Mouse (Mus musculus) limb, embryonic 10.5 days (tissue): Measurements from ENCODE around the gene Rere. TPM values are rescaled to one million over a fixed set of nuclear protein-coding genes. Genes with fewer than 3 reads are reported as not detected.
A peak's percentile ranks its signal among the peaks of the same experiment; 100 is the strongest.

ENCODE experiments used
- DNase-seq: peaks from one replicate; pipeline ENCODE4 v3.0.0-alpha.2; 2017; ENCODE audit warnings: low spot score
- H3K27ac ChIP-seq: fragments of 300-500 bp; sonication (generic); 2 replicates; pipeline ENCODE4 v1.5.1; 2016; ENCODE audit warnings: mild to moderate bottlenecking
- H3K27me3 ChIP-seq: fragments of 300-500 bp; sonication (generic); 2 replicates; pipeline ENCODE4 v1.6.1; 2016; ENCODE audit warnings: low read depth, mild to moderate bottlenecking; ENCODE audit not compliant: poor library complexity, severe bottlenecking
- H3K36me3 ChIP-seq: fragments of 300-500 bp; sonication (generic); 2 replicates; pipeline ENCODE4 v1.6.1; 2016; ENCODE audit warnings: mild to moderate bottlenecking, moderate library complexity
- H3K4me1 ChIP-seq: fragments of 300-500 bp; sonication (generic); 2 replicates; pipeline ENCODE4 v1.6.1; 2016
- H3K4me3 ChIP-seq: fragments of 300-500 bp; sonication (generic); 2 replicates; pipeline ENCODE4 v1.5.1; 2016; ENCODE audit warnings: mild to moderate bottlenecking, moderate library complexity
- H3K9me3 ChIP-seq: fragments of 300-500 bp; sonication (generic); replicated peaks from 2 replicates; pipeline ENCODE4 v1.6.1; 2016; ENCODE audit warnings: mild to moderate bottlenecking
- WGBS: fragments of 180-500 bp; shearing (Covaris S2); methylation state at CpG from one replicate; pipeline ENCODE4 v1.1.7; 2016; 5-methylcytosine and 5-hydroxymethylcytosine counted together
- polyA plus RNA-seq: library from polyadenylated mRNA; unstranded; fragments of >200 nt; fragmentation: Nextera tagmentation; extraction: Ambion mirVana; gene quantifications from 2 replicates; pipeline ENCODE4 v1.2.1, GENCODE M21; 2016

Rere gene
- polyA plus RNA-seq = 34.0 and 40.3 TPM in 2 replicates

DNA sequence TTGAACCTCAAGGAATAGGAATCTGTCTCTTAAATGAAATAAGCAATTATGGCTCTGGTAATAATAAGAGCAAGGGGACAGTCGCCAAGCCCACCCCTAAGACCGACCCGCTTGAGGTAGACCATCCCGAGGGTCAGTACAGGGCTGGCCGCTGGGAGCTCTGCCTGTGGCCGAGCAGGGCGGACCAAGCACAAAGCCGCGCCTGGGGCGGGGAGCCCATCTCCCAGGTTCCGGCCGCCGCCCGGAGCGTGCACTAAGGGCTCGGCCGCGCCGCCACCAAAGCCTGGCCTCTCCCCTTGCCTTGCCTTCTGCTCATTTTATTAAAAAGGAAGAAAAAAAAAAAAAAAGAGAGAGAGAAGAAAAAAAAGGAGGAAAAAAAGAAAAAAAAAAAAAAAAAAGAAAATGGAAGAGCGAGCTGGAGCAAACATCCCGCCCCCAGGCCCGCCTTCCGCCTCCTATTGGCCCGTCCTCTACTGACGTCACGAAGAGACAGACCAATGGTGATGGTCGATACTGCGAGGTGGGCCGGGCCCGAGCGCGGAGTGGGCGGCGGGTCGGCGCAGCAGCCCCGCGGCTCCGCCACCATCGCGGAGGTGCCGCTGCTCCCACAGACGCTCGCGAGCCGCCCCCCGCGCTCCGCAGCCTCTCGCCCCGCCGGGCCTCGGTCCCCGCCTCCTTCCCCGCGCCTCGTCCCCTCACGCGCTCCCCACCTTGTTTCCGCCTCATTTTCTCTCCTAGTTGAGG lies at the start of gene Rere:
Gene Rere, plus strand, starts transcription at position 629 of the 744 bp plus-strand sequence.
- H3K27me3 ChIP-seq = no peaks in the 10 kb centered on the region
- WGBS = under 1% methylated on average over 59 of the region's 60 CpGs
- peak within 1 kb of the TSS; percentile 98 for H3K27ac ChIP-seq
- peak; percentile 100 for DNase-seq
- H3K9me3 ChIP-seq = no peaks in the 10 kb centered on the region
- H3K4me1 ChIP-seq = peaks cover 32% of the 10 kb centered on the region
- H3K4me3 ChIP-seq = peak within 1 kb of the TSS; percentile 100
- H3K36me3 ChIP-seq = no peaks in the 10 kb centered on the region

GRCm38 (mm10) chr4:150231871-150232270 lies 49.6 kb upstream of the Rere start:
- Histone ChIP-seq H3K27ac (peak overlapping the region; percentile 54; the same call in 1 of the 2 replicates), H3K36me3 (no peaks in the 10 kb centered on the region), H3K9me3 (no peaks in the 10 kb centered on the region), H3K4me3 (no peak overlapping the region), H3K27me3 (no peaks in the 10 kb centered on the region), H3K4me1 (peaks cover 69% of the 10 kb centered on the region)
- DNase-seq = no peak
- 47% methylated on average over 8 of the region's 8 CpGs for WGBS

- Histone ChIP-seq H3K27ac (peak overlapping the region; percentile 75), H3K4me1 (peaks cover 67% of the 10 kb centered on the region)
- 35% methylated on average over 8 of the region's 8 CpGs for WGBS
Measured at GRCm38 (mm10) chr4:150234599-150235327, 46.7 kb upstream of the Rere start.

DNA sequence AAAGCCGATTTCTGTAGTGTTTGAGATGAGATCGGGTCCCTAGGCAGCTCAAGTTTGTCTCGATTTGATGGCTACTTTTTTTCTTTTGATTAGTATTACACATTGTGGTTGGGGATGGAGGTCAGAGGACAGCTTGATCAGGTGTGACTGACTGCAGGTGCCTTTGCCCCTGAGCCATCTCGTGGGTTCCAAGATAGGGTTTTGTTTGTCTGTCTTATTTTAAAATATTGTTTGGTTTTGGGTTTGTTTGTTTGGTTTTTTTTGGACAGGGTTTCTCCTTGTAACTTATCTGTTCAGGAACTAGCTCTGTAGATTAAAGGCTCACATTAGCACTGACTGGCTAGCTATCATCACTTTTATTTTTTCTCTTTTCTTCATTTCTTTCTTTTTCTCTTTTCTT lies 45.9 kb upstream of the Rere start:
- Histone ChIP-seq H3K27me3 (no peaks in the 10 kb centered on the region), H3K36me3 (peaks cover 20% of the 10 kb centered on the region), H3K27ac (peak overlapping the region; percentile 99), H3K9me3 (no peaks in the 10 kb centered on the region), H3K4me1 (peaks cover 67% of the 10 kb centered on the region), H3K4me3 (no peak overlapping the region)
- WGBS = 79% methylated on average over 4 of the region's 4 CpGs
- no peak for DNase-seq

More at GRCm38 (mm10) chr4:150234599-150235327, 46.7 kb upstream of the Rere start:
- H3K27me3 ChIP-seq = no peaks in the 10 kb centered on the region
- peaks cover 12% of the 10 kb centered on the region for H3K36me3 ChIP-seq
- no peak overlapping the region for H3K4me3 ChIP-seq
- no peak for DNase-seq
- no peaks in the 10 kb centered on the region for H3K9me3 ChIP-seq

DNA sequence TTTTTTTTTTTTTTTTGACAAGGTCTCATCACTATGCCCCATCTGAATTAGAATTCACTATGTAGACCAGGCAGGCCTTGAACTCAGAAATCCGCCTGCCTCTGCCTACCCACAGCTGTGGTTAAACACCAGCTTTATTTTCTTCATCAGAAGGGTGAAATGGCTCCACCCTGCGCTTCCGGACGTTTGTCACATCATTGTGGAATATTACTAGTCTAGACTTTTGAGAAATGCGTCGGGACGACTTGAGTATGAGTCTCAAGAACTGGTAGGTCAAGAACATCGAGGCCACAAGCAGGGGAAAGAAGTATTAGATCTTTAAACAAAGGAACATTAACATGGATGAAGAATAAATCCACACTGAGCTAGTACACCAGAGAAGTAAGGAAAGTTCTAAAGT lies 45.4 kb upstream of the Rere start:
- Histone ChIP-seq H3K27ac (peak overlapping the region; percentile 99), H3K27me3 (no peaks in the 10 kb centered on the region), H3K36me3 (peaks cover 25% of the 10 kb centered on the region), H3K9me3 (no peaks in the 10 kb centered on the region), H3K4me3 (peak overlapping the region; percentile 96), H3K4me1 (peaks cover 65% of the 10 kb centered on the region)
- 82% methylated on average over 8 of the region's 8 CpGs for WGBS
- DNase-seq = no peak

- Histone ChIP-seq H3K36me3 (peaks cover 33% of the 10 kb centered on the region), H3K27me3 (no peaks in the 10 kb centered on the region), H3K9me3 (no peaks in the 10 kb centered on the region), H3K4me1 (peaks cover 65% of the 10 kb centered on the region), H3K27ac (peak within 1 kb of the TSS; percentile 99), H3K4me3 (peak within 1 kb of the TSS; percentile 96)
- peak; percentile 100 for DNase-seq
- under 1% methylated on average over 78 of the region's 78 CpGs for WGBS
Measured at GRCm38 (mm10) chr4:150236521-150237481, 44.6 kb upstream of the Rere start, which contains the start of gene Eno1. TSS of gene Eno1 (plus strand) at chr4:150236721.

GRCm38 (mm10) chr4:150237636-150238361 lies 43.6 kb upstream of the Rere start:
- Histone ChIP-seq H3K36me3 (peaks cover 43% of the 10 kb centered on the region), H3K27ac (peak overlapping the region; percentile 99), H3K9me3 (no peaks in the 10 kb centered on the region), H3K4me3 (peak overlapping the region; percentile 96), H3K4me1 (peaks cover 61% of the 10 kb centered on the region), H3K27me3 (no peaks in the 10 kb centered on the region)
- peak; percentile 62 for DNase-seq
- WGBS = under 1% methylated on average over 21 of the region's 21 CpGs

GRCm38 (mm10) chr4:150238433-150239086 lies 42.9 kb upstream of the Rere start:
- Histone ChIP-seq H3K9me3 (no peaks in the 10 kb centered on the region), H3K4me1 (peaks cover 67% of the 10 kb centered on the region), H3K27ac (peak overlapping the region; percentile 99), H3K36me3 (peaks cover 50% of the 10 kb centered on the region), H3K27me3 (no peaks in the 10 kb centered on the region), H3K4me3 (peak overlapping the region; percentile 96)
- WGBS = 4% methylated on average over 3 of the region's 3 CpGs
- DNase-seq = no peak

DNA sequence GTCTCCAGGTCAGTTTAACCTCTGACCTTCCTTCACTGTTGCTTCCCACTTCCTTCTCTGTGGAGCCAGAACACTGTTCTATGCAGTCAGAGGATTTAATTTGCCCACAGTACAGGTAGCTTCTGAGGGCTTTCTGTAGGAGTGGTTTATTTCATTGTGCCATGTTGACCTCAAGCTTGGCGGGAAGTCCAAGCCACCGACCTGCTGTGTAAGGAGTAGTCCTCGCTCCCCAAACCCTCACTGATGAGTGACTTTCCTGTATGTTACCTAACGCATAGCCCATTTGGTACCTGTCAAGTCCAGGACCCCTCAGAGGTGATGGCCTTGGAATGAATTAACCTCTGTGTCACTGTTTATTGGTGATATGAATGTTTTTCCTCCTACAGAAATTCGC lies 42.4 kb upstream of the Rere start:
- Histone ChIP-seq H3K36me3 (peaks cover 55% of the 10 kb centered on the region), H3K4me3 (peak overlapping the region; percentile 96), H3K4me1 (peaks cover 67% of the 10 kb centered on the region), H3K27me3 (no peaks in the 10 kb centered on the region), H3K9me3 (no peaks in the 10 kb centered on the region), H3K27ac (peak overlapping the region; percentile 99)
- WGBS = 13% methylated on average over 5 of the region's 5 CpGs
- no peak for DNase-seq

DNA sequence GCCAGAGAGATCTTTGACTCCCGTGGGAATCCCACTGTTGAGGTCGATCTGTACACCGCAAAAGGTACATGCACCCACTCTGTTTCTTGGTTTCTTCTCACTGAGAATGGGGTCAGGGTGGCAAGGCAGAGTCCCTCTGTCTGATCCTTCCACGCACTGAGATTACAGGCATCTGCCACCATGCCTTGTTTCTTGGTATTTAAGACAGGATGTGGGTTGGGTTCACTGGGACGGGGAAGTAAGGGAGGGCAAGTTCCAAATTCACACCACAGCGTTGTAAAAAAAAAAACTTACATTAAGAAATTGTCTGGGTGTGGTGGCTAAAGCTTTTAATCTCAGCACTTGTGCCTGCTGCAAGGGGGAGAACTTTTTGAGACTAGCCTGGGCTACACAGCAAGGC lies 41.9 kb upstream of the Rere start:
- Histone ChIP-seq H3K9me3 (no peaks in the 10 kb centered on the region), H3K27ac (peak overlapping the region; percentile 99), H3K27me3 (no peaks in the 10 kb centered on the region), H3K4me1 (peaks cover 62% of the 10 kb centered on the region), H3K4me3 (peak overlapping the region; percentile 96), H3K36me3 (peaks cover 60% of the 10 kb centered on the region)
- 29% methylated on average over 6 of the region's 6 CpGs for WGBS
- no peak for DNase-seq

DNA sequence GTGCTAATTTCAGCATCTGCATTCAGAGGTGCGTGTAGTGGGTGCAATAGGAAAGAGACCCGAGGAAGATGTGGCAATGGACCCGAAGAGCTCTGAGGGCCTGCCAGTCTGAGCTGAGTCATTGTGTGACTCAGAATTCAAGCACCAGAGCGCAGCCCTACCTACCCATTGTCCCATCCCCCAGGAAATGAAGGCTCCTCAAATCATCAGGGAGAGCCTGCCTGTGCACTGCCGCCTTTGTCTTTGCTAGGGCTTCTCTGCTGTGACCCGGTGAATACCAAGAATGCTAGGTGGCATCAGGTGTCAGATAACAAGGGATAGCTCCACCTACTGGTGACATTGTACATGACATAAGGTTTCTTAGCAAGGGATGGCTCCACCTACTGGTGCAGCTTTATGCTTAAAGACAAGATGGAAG lies 41.5 kb upstream of the Rere start:
- Histone ChIP-seq H3K4me1 (peaks cover 58% of the 10 kb centered on the region), H3K4me3 (peak overlapping the region; percentile 96), H3K9me3 (no peaks in the 10 kb centered on the region), H3K36me3 (peaks cover 64% of the 10 kb centered on the region), H3K27me3 (no peaks in the 10 kb centered on the region), H3K27ac (peak overlapping the region; percentile 99)
- 6% methylated on average over 6 of the region's 6 CpGs for WGBS
- DNase-seq = peak; percentile 80
